Mouse (Mus musculus) spleen, adult 2 months (tissue): Measurements from ENCODE around the gene Coro2b.

Source experiments
- CTCF ChIP-seq: fragments of 200-500 bp; IDR thresholded peaks from 2 replicates; pipeline ENCODE4 v1.5.1; 2011; ENCODE audit warnings: mild to moderate bottlenecking, inconsistent platforms; ENCODE audit not compliant: insufficient read depth, insufficient read length, insufficient replicate concordance; ENCODE audit errors: extremely low read depth
- POLR2A ChIP-seq: fragments of 200-500 bp; IDR thresholded peaks from 2 replicates; pipeline ENCODE4 v1.6.1; 2011; ENCODE audit warnings: low read depth, low read length, inconsistent platforms

DNA sequence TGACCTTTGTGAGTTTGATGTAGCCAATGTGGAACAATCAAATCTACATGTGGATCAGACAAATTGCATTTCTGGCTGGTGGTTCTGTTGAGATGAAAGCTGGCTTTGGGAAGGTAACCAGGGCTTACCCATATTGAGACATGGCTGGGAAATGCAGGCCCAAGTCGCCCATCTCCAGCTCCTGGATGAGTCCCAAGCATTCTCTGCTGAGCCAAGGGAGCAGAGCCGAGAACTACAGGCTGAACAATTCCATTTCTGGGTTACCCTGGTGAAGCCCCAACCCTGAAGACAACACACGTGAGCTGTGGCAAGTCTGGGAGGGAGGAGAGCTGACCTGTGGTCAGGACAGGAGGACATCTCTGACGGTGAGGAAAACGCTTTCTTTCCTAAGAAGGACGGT lies 37.9 kb downstream of the Coro2b start:
- no peak for TF ChIP-seq CTCF
- no peak for TF ChIP-seq POLR2A
